In genomic region chr9:16292492-16292891, GRCm38 (mm10) we compare ENCODE assay signal across 19 mouse cellular contexts.
"Had no signal": no experiment of that assay in that cellular context is flagged by ENCODE, and none has a peak within 500 bp of the region (broad histone marks: within the 10 kb centered on the region; RNA-seq: fewer than 3 reads in every experiment).

No protein-coding gene starts in this region.

- H3K4me2 ChIP-seq: liver, embryonic 12.5 days; midbrain, embryonic 13.5 days; neural tube, embryonic 13.5 days; neural tube, embryonic 15.5 days had no signal

- ATAC-seq: liver, embryonic 12.5 days; midbrain, embryonic 13.5 days; midbrain, embryonic 16.5 days had no signal

- H3K9ac ChIP-seq: liver, embryonic 12.5 days; liver, embryonic 14.5 days; midbrain, embryonic 13.5 days; neural tube, embryonic 13.5 days; neural tube, embryonic 15.5 days had no signal

- H3K36me3 ChIP-seq: liver, embryonic 12.5 days; midbrain, embryonic 10.5 days; midbrain, embryonic 13.5 days; neural tube, embryonic 13.5 days; neural tube, embryonic 15.5 days had no signal

- H3K27me3 ChIP-seq: liver, embryonic 12.5 days; midbrain, embryonic 13.5 days; neural tube, embryonic 13.5 days; neural tube, embryonic 15.5 days had no signal

- DNase-seq: lung, adult 18-20 months; lung, postnatal 14 days; lung, postnatal 4 days; retina, postnatal 1 day; right cerebral cortex, adult 18-20 months; right cerebral cortex, postnatal 25 days; right cerebral cortex, postnatal 4 days; spleen, adult 18-20 months; thymus, adult 18-20 months; thymus, postnatal 14 days; thymus, postnatal 36 days had no signal

- H3K27ac ChIP-seq: liver, embryonic 12.5 days; liver, embryonic 14.5 days; midbrain, embryonic 10.5 days; neural tube, embryonic 15.5 days had no signal

- H3K4me1 ChIP-seq: liver, embryonic 12.5 days had no signal

- H3K9me3 ChIP-seq: liver, embryonic 12.5 days; midbrain, embryonic 10.5 days; midbrain, embryonic 13.5 days; neural tube, embryonic 13.5 days; neural tube, embryonic 15.5 days had no signal

- H3K4me3 ChIP-seq: liver, embryonic 12.5 days; midbrain, embryonic 10.5 days; midbrain, embryonic 13.5 days; myocyte; neural tube, embryonic 13.5 days; neural tube, embryonic 15.5 days had no signal
